Mouse (Mus musculus): ENCODE measurements around the gene Pdia3.

- TF ChIP-seq CTCF (IDR thresholded peaks at IDR 0.05; ENCODE audit: borderline replicate concordance, insufficient read depth, low read depth, low read length) (no peak), POLR2A (IDR thresholded peaks at IDR 0.05; ENCODE audit: borderline replicate concordance, insufficient read depth, low read length) (peak; percentile 68)
These were observed at the start of gene Pdia3, which contains the start of gene Catsper2 for GRCm38 (mm10) chr2:121413387-121414042.
